Mouse (Mus musculus) spleen, adult 2 months (tissue): ENCODE measurements at regions not wholly inside any gene's neighbourhood (a gene's known extent, or its start where the extent isn't known, plus 50 kb on each side); places are given as distances from the start of the nearest gene placed in this dataset.

Experiments
- CTCF ChIP-seq: fragments of 200-500 bp; IDR thresholded peaks from 2 replicates; pipeline ENCODE4 v1.5.1; 2011; ENCODE audit warnings: mild to moderate bottlenecking, inconsistent platforms; ENCODE audit not compliant: insufficient read depth, insufficient read length, insufficient replicate concordance; ENCODE audit errors: extremely low read depth
- POLR2A ChIP-seq: fragments of 200-500 bp; IDR thresholded peaks from 2 replicates; pipeline ENCODE4 v1.6.1; 2011; ENCODE audit warnings: low read depth, low read length, inconsistent platforms

DNA sequence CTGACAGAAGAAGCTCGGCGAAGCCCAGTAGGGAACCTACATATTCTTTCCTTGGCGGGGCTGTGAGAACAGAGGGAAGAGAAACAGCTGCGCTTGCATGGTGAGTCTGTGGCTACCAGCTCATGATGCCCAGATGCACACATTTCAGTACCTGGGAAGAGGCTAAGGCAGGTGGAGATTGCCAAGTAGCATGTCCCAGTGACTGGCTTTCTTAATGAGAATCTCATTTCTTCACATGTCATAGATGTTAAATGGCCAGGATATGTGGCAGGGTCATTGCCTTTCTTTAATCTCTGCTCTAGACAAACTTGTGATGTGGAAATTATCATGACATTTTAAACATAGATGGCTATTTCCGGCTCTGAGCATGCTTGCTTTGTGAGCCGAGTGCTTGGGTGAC is 109.5 kb upstream of the Tns3 start:
- no peak for TF ChIP-seq CTCF
- no peak for TF ChIP-seq POLR2A
